Mouse (Mus musculus): ENCODE data around the gene Lypla2. TPM values are rescaled to one million over a fixed set of nuclear protein-coding genes. Genes with fewer than 3 reads are reported as not detected.

The Lypla2 gene
- polyA plus RNA-seq, 1 experiment from 2014 or later = 210 TPM

GRCm38 (mm10) chr4:135961709-135962108 is 10.7 kb downstream of the Lypla2 start:
- no peak for ATAC-seq (ENCODE audit: low read depth)
- WGBS = 93% methylated on average over 5 of the region's 5 CpGs

GRCm38 (mm10) chr4:135960717-135961116 is 11.7 kb downstream of the Lypla2 start:
- H3K27me3 ChIP-seq (ENCODE audit: control insufficient read depth, insufficient read depth, low read length) = no peaks in the 10 kb centered on the region
- H3K9ac ChIP-seq (replicated peaks; ENCODE audit: low read depth, low read length) = no peak overlapping the region
- H3K9me3 ChIP-seq (ENCODE audit: control insufficient read depth, low read length) = no peaks in the 10 kb centered on the region
- no peak overlapping the region for H3K4me2 ChIP-seq (ENCODE audit: low read depth, low read length)
- H3K36me3 ChIP-seq (ENCODE audit: control insufficient read depth, insufficient read depth, low read length) = peaks cover 16% of the 10 kb centered on the region; the same call in 1 of the 2 replicates
- H3K4me1 ChIP-seq (ENCODE audit: control insufficient read depth, insufficient read depth, low read length) = peaks cover 14% of the 10 kb centered on the region; the same call in 1 of the 2 replicates
- H3K27ac ChIP-seq (ENCODE audit: low read depth, low read length) = no peak overlapping the region
- no peak overlapping the region for H3K4me3 ChIP-seq (ENCODE audit: low read depth, low read length)
- 21% methylated on average over 5 of the region's 5 CpGs for WGBS
- ATAC-seq (ENCODE audit: low read depth) = no peak

More at GRCm38 (mm10) chr4:135961709-135962108, 10.7 kb downstream of the Lypla2 start:
- H3K4me3 ChIP-seq (ENCODE audit: low read depth, low read length) = no peak overlapping the region
- no peaks in the 10 kb centered on the region for H3K27me3 ChIP-seq (ENCODE audit: control insufficient read depth, insufficient read depth, low read length)
- H3K27ac ChIP-seq (ENCODE audit: low read depth, low read length) = no peak overlapping the region
- H3K9ac ChIP-seq (replicated peaks; ENCODE audit: low read depth, low read length) = no peak overlapping the region
- H3K4me2 ChIP-seq (ENCODE audit: low read depth, low read length) = no peak overlapping the region
- H3K4me1 ChIP-seq (ENCODE audit: control insufficient read depth, insufficient read depth, low read length) = peaks cover 14% of the 10 kb centered on the region; the same call in 1 of the 2 replicates
- peaks cover 10% of the 10 kb centered on the region; the same call in 1 of the 2 replicates for H3K36me3 ChIP-seq (ENCODE audit: control insufficient read depth, insufficient read depth, low read length)
- no peaks in the 10 kb centered on the region for H3K9me3 ChIP-seq (ENCODE audit: control insufficient read depth, low read length)

- Histone ChIP-seq H3K36me3 (ENCODE audit: control insufficient read depth, insufficient read depth, low read length) (peaks cover 19% of the 10 kb centered on the region; the same call in 1 of the 2 replicates), H3K9me3 (ENCODE audit: control insufficient read depth, low read length) (no peaks in the 10 kb centered on the region), H3K4me2 (ENCODE audit: low read depth, low read length) (no peak overlapping the region), H3K4me1 (ENCODE audit: control insufficient read depth, insufficient read depth, low read length) (peaks cover 6% of the 10 kb centered on the region; the same call in 1 of the 2 replicates), H3K4me3 (ENCODE audit: low read depth, low read length) (no peak overlapping the region), H3K27me3 (ENCODE audit: control insufficient read depth, insufficient read depth, low read length) (no peaks in the 10 kb centered on the region), H3K27ac (ENCODE audit: low read depth, low read length) (no peak overlapping the region), H3K9ac (replicated peaks; ENCODE audit: low read depth, low read length) (no peak overlapping the region)
- ATAC-seq (ENCODE audit: low read depth) = no peak
- WGBS = 65% methylated on average over 8 of the region's 8 CpGs
These were observed 14.1 kb downstream of the Lypla2 start for GRCm38 (mm10) chr4:135958354-135958753.

GRCm38 (mm10) chr4:135955886-135956285 is 16.5 kb downstream of the Lypla2 start:
- Histone ChIP-seq H3K4me3 (ENCODE audit: low read depth, low read length) (no peak overlapping the region), H3K4me2 (ENCODE audit: low read depth, low read length) (no peak overlapping the region), H3K9me3 (ENCODE audit: control insufficient read depth, low read length) (no peaks in the 10 kb centered on the region), H3K27ac (ENCODE audit: low read depth, low read length) (no peak overlapping the region), H3K9ac (replicated peaks; ENCODE audit: low read depth, low read length) (no peak overlapping the region), H3K36me3 (ENCODE audit: control insufficient read depth, insufficient read depth, low read length) (peaks cover 18% of the 10 kb centered on the region; the same call in 1 of the 2 replicates), H3K4me1 (ENCODE audit: control insufficient read depth, insufficient read depth, low read length) (no peaks in the 10 kb centered on the region), H3K27me3 (ENCODE audit: control insufficient read depth, insufficient read depth, low read length) (no peaks in the 10 kb centered on the region)
- no peak for ATAC-seq (ENCODE audit: low read depth)
- 90% methylated on average over 9 of the region's 9 CpGs for WGBS

- ATAC-seq (ENCODE audit: low read depth) = no peak
- H3K4me3 ChIP-seq (ENCODE audit: low read depth, low read length) = no peak overlapping the region
- H3K27ac ChIP-seq (ENCODE audit: low read depth, low read length) = no peak overlapping the region
- H3K27me3 ChIP-seq (ENCODE audit: control insufficient read depth, insufficient read depth, low read length) = no peaks in the 10 kb centered on the region
- no peak overlapping the region for H3K9ac ChIP-seq (replicated peaks; ENCODE audit: low read depth, low read length)
- peaks cover 14% of the 10 kb centered on the region; the same call in 1 of the 2 replicates for H3K36me3 ChIP-seq (ENCODE audit: control insufficient read depth, insufficient read depth, low read length)
- no peaks in the 10 kb centered on the region for H3K4me1 ChIP-seq (ENCODE audit: control insufficient read depth, insufficient read depth, low read length)
- H3K4me2 ChIP-seq (ENCODE audit: low read depth, low read length) = no peak overlapping the region
- WGBS = 2% methylated on average over 2 of the region's 2 CpGs
- H3K9me3 ChIP-seq (ENCODE audit: control insufficient read depth, low read length) = no peaks in the 10 kb centered on the region
These were observed 18.2 kb downstream of the Lypla2 start for GRCm38 (mm10) chr4:135954241-135954640.

GRCm38 (mm10) chr4:135953179-135953578 is 19.2 kb downstream of the Lypla2 start:
- Histone ChIP-seq H3K36me3 (ENCODE audit: control insufficient read depth, insufficient read depth, low read length) (peaks cover 14% of the 10 kb centered on the region; the same call in 1 of the 2 replicates), H3K27me3 (ENCODE audit: control insufficient read depth, insufficient read depth, low read length) (no peaks in the 10 kb centered on the region), H3K4me3 (ENCODE audit: low read depth, low read length) (no peak overlapping the region), H3K4me1 (ENCODE audit: control insufficient read depth, insufficient read depth, low read length) (no peaks in the 10 kb centered on the region), H3K27ac (ENCODE audit: low read depth, low read length) (no peak overlapping the region), H3K9ac (replicated peaks; ENCODE audit: low read depth, low read length) (no peak overlapping the region), H3K9me3 (ENCODE audit: control insufficient read depth, low read length) (no peaks in the 10 kb centered on the region), H3K4me2 (ENCODE audit: low read depth, low read length) (no peak overlapping the region)
- ATAC-seq (ENCODE audit: low read depth) = no peak
- WGBS = 91% methylated on average over 3 of the region's 3 CpGs

- H3K4me3 ChIP-seq (ENCODE audit: low read depth, low read length) = no peak overlapping the region
- 0 out of 2 replicates have a peak, but pooled peaks cover 4% of the 10 kb centered on the region for H3K4me1 ChIP-seq (ENCODE audit: control insufficient read depth, insufficient read depth, low read length)
- H3K36me3 ChIP-seq (ENCODE audit: control insufficient read depth, insufficient read depth, low read length) = peaks cover 11% of the 10 kb centered on the region; the same call in 1 of the 2 replicates
- no peaks in the 10 kb centered on the region for H3K9me3 ChIP-seq (ENCODE audit: control insufficient read depth, low read length)
- no peak overlapping the region for H3K27ac ChIP-seq (ENCODE audit: low read depth, low read length)
- H3K9ac ChIP-seq (replicated peaks; ENCODE audit: low read depth, low read length) = no peak overlapping the region
- H3K4me2 ChIP-seq (ENCODE audit: low read depth, low read length) = no peak overlapping the region
- WGBS = 96% methylated on average over 3 of the region's 3 CpGs
- no peak for ATAC-seq (ENCODE audit: low read depth)
- no peaks in the 10 kb centered on the region for H3K27me3 ChIP-seq (ENCODE audit: control insufficient read depth, insufficient read depth, low read length)
These were observed 20.9 kb downstream of the Lypla2 start for GRCm38 (mm10) chr4:135951505-135951904.

- no peak for ATAC-seq (ENCODE audit: low read depth)
- 87% methylated on average over 6 of the region's 6 CpGs for WGBS
These were observed 22.1 kb downstream of the Lypla2 start for GRCm38 (mm10) chr4:135950365-135950764.

GRCm38 (mm10) chr4:135949911-135950310 is 22.5 kb downstream of the Lypla2 start:
- Histone ChIP-seq H3K9me3 (ENCODE audit: control insufficient read depth, low read length) (no peaks in the 10 kb centered on the region), H3K4me2 (ENCODE audit: low read depth, low read length) (no peak overlapping the region), H3K4me3 (ENCODE audit: low read depth, low read length) (no peak overlapping the region), H3K36me3 (ENCODE audit: control insufficient read depth, insufficient read depth, low read length) (0 out of 2 replicates have a peak, but pooled peaks cover 3% of the 10 kb centered on the region), H3K27ac (ENCODE audit: low read depth, low read length) (no peak overlapping the region), H3K4me1 (ENCODE audit: control insufficient read depth, insufficient read depth, low read length) (0 out of 2 replicates have a peak, but pooled peaks cover 4% of the 10 kb centered on the region), H3K27me3 (ENCODE audit: control insufficient read depth, insufficient read depth, low read length) (no peaks in the 10 kb centered on the region), H3K9ac (replicated peaks; ENCODE audit: low read depth, low read length) (no peak overlapping the region)
- 80% methylated on average over 6 of the region's 6 CpGs for WGBS
- ATAC-seq (ENCODE audit: low read depth) = no peak

More at GRCm38 (mm10) chr4:135950365-135950764, 22.1 kb downstream of the Lypla2 start:
- Histone ChIP-seq H3K9me3 (ENCODE audit: control insufficient read depth, low read length) (no peaks in the 10 kb centered on the region), H3K4me2 (ENCODE audit: low read depth, low read length) (no peak overlapping the region), H3K27me3 (ENCODE audit: control insufficient read depth, insufficient read depth, low read length) (no peaks in the 10 kb centered on the region), H3K36me3 (ENCODE audit: control insufficient read depth, insufficient read depth, low read length) (peaks cover 3% of the 10 kb centered on the region; the same call in 1 of the 2 replicates), H3K4me3 (ENCODE audit: low read depth, low read length) (no peak overlapping the region), H3K27ac (ENCODE audit: low read depth, low read length) (no peak overlapping the region), H3K4me1 (ENCODE audit: control insufficient read depth, insufficient read depth, low read length) (0 out of 2 replicates have a peak, but pooled peaks cover 4% of the 10 kb centered on the region), H3K9ac (replicated peaks; ENCODE audit: low read depth, low read length) (no peak overlapping the region)
